Mouse (Mus musculus) lung, postnatal 25 days (tissue): ENCODE data around the gene Zfp982.

Experiments
- DNase-seq: peaks from one replicate; pipeline ENCODE4 v3.0.0; 2022; ENCODE audit warnings: low spot score

The Zfp982 gene

DNA sequence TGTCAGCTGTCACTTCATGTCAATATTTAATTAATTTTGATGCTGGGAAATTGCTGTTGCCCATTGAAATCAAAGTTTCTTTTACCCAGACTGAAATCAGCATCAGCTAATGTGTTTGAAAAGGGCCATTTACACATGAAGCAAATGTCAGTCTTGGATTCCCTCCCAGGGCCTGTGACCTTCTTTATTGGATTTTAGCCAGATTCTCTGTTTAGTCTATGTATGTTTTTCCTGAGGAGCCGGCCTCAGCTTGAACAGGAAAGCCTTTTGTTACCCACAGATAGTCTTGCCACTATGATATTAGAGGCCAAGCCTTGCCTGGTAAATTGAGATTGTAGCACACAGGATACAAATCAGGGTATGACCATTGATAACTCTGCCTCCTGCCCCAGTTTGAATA, 66.9 kb downstream of the Zfp982 start:
- DNase-seq: peak; percentile 19
